Mouse (Mus musculus): Measurements from ENCODE around the gene Sh3gl3. TPM values are rescaled to one million over a fixed set of nuclear protein-coding genes. Genes with fewer than 3 reads are reported as not detected.

Sh3gl3 gene
- polyA plus RNA-seq, 1 experiment from 2014 or later, result 93.8 TPM

DNA sequence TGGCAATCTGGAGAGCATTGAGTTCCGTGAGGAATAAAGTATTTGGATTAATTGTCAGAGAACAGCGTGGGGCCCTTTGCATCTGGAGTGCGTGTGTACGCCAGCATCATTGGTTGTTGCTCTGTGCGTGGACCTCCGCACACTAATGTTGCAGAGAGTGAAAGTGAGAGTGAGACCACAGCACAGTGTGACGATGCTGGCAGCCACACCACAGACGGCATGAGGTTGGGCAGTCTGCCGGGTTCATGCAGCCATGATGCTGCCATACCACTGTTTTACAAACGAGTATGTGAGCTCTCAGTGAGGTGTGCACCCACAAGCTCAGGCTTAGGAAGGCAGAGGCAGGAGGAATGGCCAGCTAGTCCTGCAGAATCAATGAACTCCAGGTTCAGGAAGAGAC, 120.4 kb downstream of the Sh3gl3 start:
- no peak for ATAC-seq (ENCODE audit: low read depth)

DNA sequence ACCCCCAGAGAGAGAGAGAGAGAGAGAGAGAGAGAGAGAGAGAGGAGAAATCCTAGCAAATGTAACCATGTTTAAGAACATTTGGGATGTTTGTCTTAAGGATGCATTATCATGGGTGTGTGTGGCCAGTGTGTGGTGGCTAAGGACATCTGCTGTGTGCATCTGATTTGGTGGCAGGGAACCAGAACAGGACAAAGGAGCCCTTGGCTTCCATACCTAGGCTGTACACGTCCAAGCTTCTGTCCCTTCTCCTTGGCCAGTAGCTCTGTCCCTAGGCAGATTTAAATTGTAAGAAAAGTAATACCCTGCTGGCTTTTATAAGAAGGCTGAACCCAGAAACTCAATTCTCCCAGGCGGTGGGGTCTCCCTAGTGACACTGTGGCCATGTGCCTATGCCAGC, 121.0 kb downstream of the Sh3gl3 start:
- ATAC-seq (ENCODE audit: low read depth), result no peak
- no peaks in the 10 kb centered on the region for H3K27me3 ChIP-seq (ENCODE audit: control insufficient read depth, insufficient read depth, low read length)
- WGBS, result 71% methylated on average over 2 of the region's 2 CpGs
- H3K36me3 ChIP-seq (ENCODE audit: control insufficient read depth, insufficient read depth, low read length), result no peaks in the 10 kb centered on the region
- no peak overlapping the region for H3K9ac ChIP-seq (replicated peaks; ENCODE audit: low read depth, low read length)
- no peak overlapping the region for H3K4me2 ChIP-seq (ENCODE audit: low read depth, low read length)
- no peaks in the 10 kb centered on the region for H3K4me1 ChIP-seq (ENCODE audit: control insufficient read depth, insufficient read depth, low read length)
- no peaks in the 10 kb centered on the region for H3K9me3 ChIP-seq (ENCODE audit: control insufficient read depth, low read length)
- no peak overlapping the region for H3K27ac ChIP-seq (ENCODE audit: low read depth, low read length)
- H3K4me3 ChIP-seq (ENCODE audit: low read depth, low read length), result no peak overlapping the region

More for the DNA sequence above, 120.4 kb downstream of the Sh3gl3 start:
- no peaks in the 10 kb centered on the region for H3K36me3 ChIP-seq (ENCODE audit: control insufficient read depth, insufficient read depth, low read length)
- H3K4me3 ChIP-seq (ENCODE audit: low read depth, low read length), result no peak overlapping the region
- no peak overlapping the region for H3K27ac ChIP-seq (ENCODE audit: low read depth, low read length)
- no peak overlapping the region for H3K9ac ChIP-seq (replicated peaks; ENCODE audit: low read depth, low read length)
- no peak overlapping the region for H3K4me2 ChIP-seq (ENCODE audit: low read depth, low read length)
- no peaks in the 10 kb centered on the region for H3K9me3 ChIP-seq (ENCODE audit: control insufficient read depth, low read length)
- WGBS, result 71% methylated on average over 10 of the region's 10 CpGs
- no peaks in the 10 kb centered on the region for H3K27me3 ChIP-seq (ENCODE audit: control insufficient read depth, insufficient read depth, low read length)
- H3K4me1 ChIP-seq (ENCODE audit: control insufficient read depth, insufficient read depth, low read length), result no peaks in the 10 kb centered on the region

DNA sequence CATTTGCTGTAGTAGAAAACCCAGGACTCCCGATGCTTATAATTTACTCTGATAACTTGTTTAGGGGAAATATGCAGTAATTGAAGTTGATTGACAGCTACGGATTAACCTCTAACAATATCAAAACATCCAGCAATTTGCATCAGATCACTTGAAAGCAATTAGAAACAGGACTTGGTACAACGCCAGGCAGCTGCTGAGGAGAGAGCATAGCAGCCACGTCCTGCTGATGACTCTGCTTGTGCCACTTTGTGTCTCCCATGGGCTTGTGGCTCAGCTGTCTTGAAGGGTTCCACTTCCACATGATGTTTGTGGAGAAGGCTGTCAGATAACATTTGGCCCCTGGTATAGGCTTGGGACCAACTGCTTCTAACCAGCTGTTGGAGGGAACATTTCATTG, 134.8 kb downstream of the Sh3gl3 start:
- no peaks in the 10 kb centered on the region for H3K4me1 ChIP-seq (ENCODE audit: control insufficient read depth, insufficient read depth, low read length)
- 67% methylated on average over 4 of the region's 4 CpGs for WGBS
- H3K4me3 ChIP-seq (ENCODE audit: low read depth, low read length), result no peak overlapping the region
- no peak overlapping the region for H3K9ac ChIP-seq (replicated peaks; ENCODE audit: low read depth, low read length)
- no peaks in the 10 kb centered on the region for H3K9me3 ChIP-seq (ENCODE audit: control insufficient read depth, low read length)
- no peak overlapping the region for H3K4me2 ChIP-seq (ENCODE audit: low read depth, low read length)
- H3K27me3 ChIP-seq (ENCODE audit: control insufficient read depth, insufficient read depth, low read length), result no peaks in the 10 kb centered on the region
- H3K27ac ChIP-seq (ENCODE audit: low read depth, low read length), result no peak overlapping the region
- H3K36me3 ChIP-seq (ENCODE audit: control insufficient read depth, insufficient read depth, low read length), result no peaks in the 10 kb centered on the region
- ATAC-seq (ENCODE audit: low read depth), result no peak

DNA sequence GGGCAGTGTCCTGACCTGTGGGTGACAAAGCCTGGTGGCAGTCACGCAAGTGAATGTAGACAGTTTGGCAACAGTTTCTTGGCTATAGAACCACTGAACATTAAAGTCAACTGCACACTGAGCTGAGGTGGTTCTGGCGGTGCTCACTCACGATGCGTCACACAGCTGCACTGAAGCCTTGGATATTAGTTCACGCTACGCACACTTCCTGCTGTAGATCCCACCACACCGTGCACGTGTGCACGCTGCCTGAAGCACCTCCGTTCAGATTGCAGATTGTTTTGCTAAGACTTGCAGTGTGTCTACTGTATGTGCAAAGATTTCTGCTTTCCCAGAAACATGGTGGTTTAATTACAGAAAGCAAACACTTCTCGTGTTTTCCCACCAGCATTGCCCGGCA, 144.9 kb downstream of the Sh3gl3 start:
- 83% methylated on average over 12 of the region's 12 CpGs for WGBS

DNA sequence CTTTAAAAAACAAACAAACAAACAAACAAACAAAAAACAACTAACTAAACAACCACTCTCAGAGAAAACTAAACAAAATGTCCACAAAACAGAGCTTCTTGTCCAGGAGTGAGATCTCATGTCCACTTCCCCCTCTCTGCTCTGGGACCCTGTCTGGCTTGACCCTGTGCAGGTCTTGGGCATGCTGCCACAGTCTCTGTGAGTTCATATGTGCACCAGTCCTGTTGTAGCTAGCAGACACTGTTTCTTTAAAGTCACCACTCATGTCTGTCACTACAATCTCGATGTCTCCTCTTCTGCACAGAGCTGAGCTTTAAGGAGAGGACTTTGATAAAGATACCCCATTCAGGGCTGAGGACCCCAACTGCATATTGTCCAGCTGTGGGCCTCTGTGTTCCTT, 153.0 kb downstream of the Sh3gl3 start:
- H3K9ac ChIP-seq (replicated peaks; ENCODE audit: low read depth, low read length), result no peak overlapping the region
- H3K27ac ChIP-seq (ENCODE audit: low read depth, low read length), result no peak overlapping the region
- no peak overlapping the region for H3K4me3 ChIP-seq (ENCODE audit: low read depth, low read length)
- H3K27me3 ChIP-seq (ENCODE audit: control insufficient read depth, insufficient read depth, low read length), result no peaks in the 10 kb centered on the region
- H3K9me3 ChIP-seq (ENCODE audit: control insufficient read depth, low read length), result no peaks in the 10 kb centered on the region
- no peak for ATAC-seq (ENCODE audit: low read depth)
- no peaks in the 10 kb centered on the region for H3K36me3 ChIP-seq (ENCODE audit: control insufficient read depth, insufficient read depth, low read length)
- H3K4me2 ChIP-seq (ENCODE audit: low read depth, low read length), result no peak overlapping the region
- H3K4me1 ChIP-seq (ENCODE audit: control insufficient read depth, insufficient read depth, low read length), result no peaks in the 10 kb centered on the region
- 60% methylated on average over 1 of the region's 1 CpGs for WGBS

More for the DNA sequence above, 144.9 kb downstream of the Sh3gl3 start:
- Histone ChIP-seq H3K9ac (replicated peaks; ENCODE audit: low read depth, low read length) (no peak overlapping the region), H3K27ac (ENCODE audit: low read depth, low read length) (no peak overlapping the region), H3K9me3 (ENCODE audit: control insufficient read depth, low read length) (no peaks in the 10 kb centered on the region), H3K4me1 (ENCODE audit: control insufficient read depth, insufficient read depth, low read length) (no peaks in the 10 kb centered on the region), H3K27me3 (ENCODE audit: control insufficient read depth, insufficient read depth, low read length) (no peaks in the 10 kb centered on the region), H3K36me3 (ENCODE audit: control insufficient read depth, insufficient read depth, low read length) (no peaks in the 10 kb centered on the region), H3K4me2 (ENCODE audit: low read depth, low read length) (no peak overlapping the region), H3K4me3 (ENCODE audit: low read depth, low read length) (no peak overlapping the region)
- ATAC-seq (ENCODE audit: low read depth), result no peak

DNA sequence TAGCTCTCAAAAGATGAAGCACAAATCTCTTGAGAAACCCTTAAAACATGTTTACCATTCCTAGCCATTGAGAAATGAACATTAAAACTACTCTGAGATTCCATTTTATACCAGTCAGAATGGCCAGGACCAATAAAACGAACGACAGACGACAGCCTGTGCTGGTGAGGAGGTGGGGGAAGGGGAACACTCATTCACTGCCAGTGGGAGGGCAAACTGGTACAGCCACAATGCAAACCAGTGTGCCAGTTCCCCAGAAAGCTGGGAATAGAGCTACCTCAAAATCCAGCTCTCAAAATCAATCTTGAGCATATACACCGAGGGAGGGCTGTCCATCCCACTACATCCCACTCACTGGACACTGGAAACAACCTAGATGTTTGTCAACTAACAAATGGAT, 153.6 kb downstream of the Sh3gl3 start:
- Histone ChIP-seq H3K27ac (ENCODE audit: low read depth, low read length) (no peak overlapping the region), H3K4me2 (ENCODE audit: low read depth, low read length) (no peak overlapping the region), H3K36me3 (ENCODE audit: control insufficient read depth, insufficient read depth, low read length) (no peaks in the 10 kb centered on the region), H3K27me3 (ENCODE audit: control insufficient read depth, insufficient read depth, low read length) (no peaks in the 10 kb centered on the region), H3K9me3 (ENCODE audit: control insufficient read depth, low read length) (no peaks in the 10 kb centered on the region), H3K4me1 (ENCODE audit: control insufficient read depth, insufficient read depth, low read length) (no peaks in the 10 kb centered on the region), H3K4me3 (ENCODE audit: low read depth, low read length) (no peak overlapping the region), H3K9ac (replicated peaks; ENCODE audit: low read depth, low read length) (no peak overlapping the region)
- ATAC-seq (ENCODE audit: low read depth), result no peak
- WGBS, result 31% methylated on average over 4 of the region's 4 CpGs

DNA sequence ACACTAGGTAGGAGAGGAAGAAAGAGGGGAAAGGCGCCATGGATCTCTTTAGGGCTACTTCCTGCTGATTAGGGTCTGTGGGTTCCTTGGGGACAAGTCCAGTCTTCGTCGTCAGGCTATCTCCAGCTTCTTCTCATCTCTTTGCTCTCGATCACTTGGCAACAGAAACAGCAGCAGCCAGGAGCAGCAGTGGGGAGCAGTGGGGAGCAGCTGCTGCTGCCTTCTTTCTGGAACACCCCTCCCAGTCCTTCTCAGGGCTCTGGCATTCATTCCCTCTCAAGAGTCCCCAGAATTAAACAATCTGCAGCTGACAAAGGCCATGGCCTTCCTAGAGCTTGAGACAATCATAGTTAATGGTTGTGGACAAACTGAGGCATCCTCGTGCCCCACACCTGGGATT, 154.2 kb downstream of the Sh3gl3 start:
- no peak overlapping the region for H3K4me3 ChIP-seq (ENCODE audit: low read depth, low read length)
- WGBS, result 65% methylated on average over 5 of the region's 5 CpGs
- H3K9ac ChIP-seq (replicated peaks; ENCODE audit: low read depth, low read length), result no peak overlapping the region
- no peak for ATAC-seq (ENCODE audit: low read depth)
- H3K4me2 ChIP-seq (ENCODE audit: low read depth, low read length), result no peak overlapping the region
- no peaks in the 10 kb centered on the region for H3K36me3 ChIP-seq (ENCODE audit: control insufficient read depth, insufficient read depth, low read length)
- H3K4me1 ChIP-seq (ENCODE audit: control insufficient read depth, insufficient read depth, low read length), result no peaks in the 10 kb centered on the region
- no peaks in the 10 kb centered on the region for H3K9me3 ChIP-seq (ENCODE audit: control insufficient read depth, low read length)
- no peaks in the 10 kb centered on the region for H3K27me3 ChIP-seq (ENCODE audit: control insufficient read depth, insufficient read depth, low read length)
- H3K27ac ChIP-seq (ENCODE audit: low read depth, low read length), result no peak overlapping the region

DNA sequence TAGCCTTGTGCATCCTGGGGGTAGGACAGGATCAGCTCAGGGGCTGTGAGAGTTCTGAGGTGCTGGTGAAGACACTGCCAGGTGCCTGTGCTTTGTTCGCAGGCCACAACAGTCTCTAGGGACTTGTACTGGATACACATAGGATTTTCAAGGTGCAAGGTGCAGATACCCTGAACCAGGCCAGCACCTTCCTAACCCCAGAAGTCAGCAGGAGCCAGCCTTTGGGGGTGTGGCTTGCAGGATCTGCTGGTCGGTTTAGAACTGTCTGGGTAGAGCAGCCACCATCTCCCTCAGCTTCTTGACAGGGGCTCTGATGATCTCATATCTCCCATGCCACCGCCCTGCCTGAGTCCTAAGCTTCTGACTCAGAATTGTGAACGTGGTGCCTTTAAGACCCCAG, 156.2 kb downstream of the Sh3gl3 start:
- ATAC-seq (ENCODE audit: low read depth), result no peak
- 71% methylated on average over 4 of the region's 4 CpGs for WGBS
- no peaks in the 10 kb centered on the region for H3K9me3 ChIP-seq (ENCODE audit: control insufficient read depth, low read length)

DNA sequence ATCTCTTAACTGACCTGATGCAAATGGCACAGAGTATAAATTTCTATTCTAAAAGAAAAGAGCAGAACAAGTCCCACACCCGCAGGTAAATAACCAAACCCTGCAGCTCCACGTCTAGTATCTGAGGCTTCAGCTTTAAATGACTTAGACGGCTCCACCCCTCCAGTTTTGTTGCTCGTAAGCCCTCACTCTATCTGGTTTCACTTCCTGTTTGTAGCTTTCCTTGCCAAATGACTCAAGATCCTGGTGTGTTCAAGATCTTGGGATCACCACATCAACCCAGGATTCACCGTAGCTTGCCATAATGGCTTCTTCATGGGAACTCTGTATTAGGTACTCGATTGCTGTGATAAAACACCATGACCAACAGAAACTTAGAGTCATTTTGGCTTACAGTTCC, 157.2 kb downstream of the Sh3gl3 start:
- no peaks in the 10 kb centered on the region for H3K9me3 ChIP-seq (ENCODE audit: control insufficient read depth, low read length)
- H3K27me3 ChIP-seq (ENCODE audit: control insufficient read depth, insufficient read depth, low read length), result peaks cover 16% of the 10 kb centered on the region
- H3K36me3 ChIP-seq (ENCODE audit: control insufficient read depth, insufficient read depth, low read length), result no peaks in the 10 kb centered on the region
- ATAC-seq (ENCODE audit: low read depth), result no peak
- no peak overlapping the region for H3K9ac ChIP-seq (replicated peaks; ENCODE audit: low read depth, low read length)
- 77% methylated on average over 6 of the region's 6 CpGs for WGBS
- H3K4me1 ChIP-seq (ENCODE audit: control insufficient read depth, insufficient read depth, low read length), result peaks cover 9% of the 10 kb centered on the region; the same call in 1 of the 2 replicates
- no peak overlapping the region for H3K4me3 ChIP-seq (ENCODE audit: low read depth, low read length)
- H3K27ac ChIP-seq (ENCODE audit: low read depth, low read length), result no peak overlapping the region
- no peak overlapping the region for H3K4me2 ChIP-seq (ENCODE audit: low read depth, low read length)

More for the DNA sequence above, 156.2 kb downstream of the Sh3gl3 start:
- Histone ChIP-seq H3K4me1 (ENCODE audit: control insufficient read depth, insufficient read depth, low read length) (no peaks in the 10 kb centered on the region), H3K27ac (ENCODE audit: low read depth, low read length) (no peak overlapping the region), H3K9ac (replicated peaks; ENCODE audit: low read depth, low read length) (no peak overlapping the region), H3K4me3 (ENCODE audit: low read depth, low read length) (no peak overlapping the region), H3K27me3 (ENCODE audit: control insufficient read depth, insufficient read depth, low read length) (peaks cover 6% of the 10 kb centered on the region), H3K36me3 (ENCODE audit: control insufficient read depth, insufficient read depth, low read length) (no peaks in the 10 kb centered on the region), H3K4me2 (ENCODE audit: low read depth, low read length) (no peak overlapping the region)

DNA sequence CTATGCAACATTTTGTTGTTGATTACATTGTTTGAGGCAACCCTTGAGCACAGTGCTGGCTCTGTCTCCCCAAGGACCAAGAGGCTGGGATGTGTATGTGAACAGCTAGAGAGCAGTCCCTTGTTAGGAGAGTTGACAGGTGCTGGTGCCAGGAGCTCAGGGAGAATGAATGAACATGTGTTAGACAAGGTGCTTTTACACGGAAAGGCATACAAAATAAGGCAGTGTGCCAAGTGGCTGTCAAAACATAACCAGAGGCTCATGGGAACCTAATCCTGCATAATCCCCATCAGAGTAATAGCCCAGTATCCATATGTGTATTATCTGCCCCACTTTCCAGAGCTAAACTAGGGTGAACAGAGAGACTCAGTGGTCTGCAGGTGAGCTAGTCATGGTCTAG, 160.4 kb downstream of the Sh3gl3 start:
- H3K9ac ChIP-seq (replicated peaks; ENCODE audit: low read depth, low read length), result no peak overlapping the region
- H3K27ac ChIP-seq (ENCODE audit: low read depth, low read length), result no peak overlapping the region
- WGBS, result 50% methylated on average over 1 of the region's 1 CpGs
- no peaks in the 10 kb centered on the region for H3K9me3 ChIP-seq (ENCODE audit: control insufficient read depth, low read length)
- H3K4me2 ChIP-seq (ENCODE audit: low read depth, low read length), result no peak overlapping the region
- H3K4me1 ChIP-seq (ENCODE audit: control insufficient read depth, insufficient read depth, low read length), result peaks cover 12% of the 10 kb centered on the region; the same call in 1 of the 2 replicates
- H3K27me3 ChIP-seq (ENCODE audit: control insufficient read depth, insufficient read depth, low read length), result peaks cover 33% of the 10 kb centered on the region
- H3K36me3 ChIP-seq (ENCODE audit: control insufficient read depth, insufficient read depth, low read length), result no peaks in the 10 kb centered on the region
- ATAC-seq (ENCODE audit: low read depth), result no peak
- H3K4me3 ChIP-seq (ENCODE audit: low read depth, low read length), result no peak overlapping the region
